Mouse (Mus musculus): ENCODE data around the gene Coq10a.
A peak's percentile ranks its signal among the peaks of the same experiment; 100 is the strongest.

Gene Coq10a

DNA sequence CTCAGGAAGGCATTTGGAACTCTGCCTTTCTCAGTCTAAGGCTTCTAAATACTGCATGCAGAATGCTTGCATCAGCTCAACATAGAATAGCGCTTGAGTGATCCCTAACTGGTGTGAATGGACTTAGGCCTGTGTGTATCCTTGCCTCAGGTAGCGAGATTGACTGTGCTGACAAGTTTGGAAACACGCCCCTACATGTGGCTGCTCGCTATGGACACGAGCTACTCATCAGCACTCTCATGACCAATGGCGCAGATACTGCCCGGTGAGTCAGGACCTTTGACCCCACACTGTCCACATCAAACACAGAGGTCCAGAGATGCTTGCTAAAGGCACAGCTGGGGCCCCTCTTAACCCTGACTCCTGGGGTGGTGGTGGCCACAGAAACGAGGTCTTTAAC, 13.7 kb upstream of the Coq10a start:
- no peak for DNase-seq

GRCm38 (mm10) chr10:128380565-128380964, 11.8 kb upstream of the Coq10a start:
- no peak for DNase-seq

DNA sequence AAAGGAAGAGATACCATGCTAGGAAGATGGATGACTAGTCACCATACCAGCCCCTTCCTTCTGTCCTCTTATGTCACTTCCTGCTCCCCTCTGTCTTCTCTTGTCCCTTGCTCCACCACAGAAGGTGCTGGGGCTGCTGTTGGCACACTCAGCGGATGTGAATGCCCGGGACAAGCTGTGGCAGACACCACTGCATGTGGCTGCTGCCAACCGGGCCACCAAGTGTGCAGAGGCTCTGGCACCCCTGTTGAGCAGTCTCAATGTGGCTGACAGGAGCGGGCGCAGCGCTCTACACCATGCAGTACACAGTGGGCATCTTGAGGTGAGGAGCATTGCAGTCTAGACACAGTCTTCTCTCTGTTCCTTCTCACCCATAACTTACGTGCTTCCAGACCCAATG, 10.5 kb upstream of the Coq10a start:
- DNase-seq: no peak

DNA sequence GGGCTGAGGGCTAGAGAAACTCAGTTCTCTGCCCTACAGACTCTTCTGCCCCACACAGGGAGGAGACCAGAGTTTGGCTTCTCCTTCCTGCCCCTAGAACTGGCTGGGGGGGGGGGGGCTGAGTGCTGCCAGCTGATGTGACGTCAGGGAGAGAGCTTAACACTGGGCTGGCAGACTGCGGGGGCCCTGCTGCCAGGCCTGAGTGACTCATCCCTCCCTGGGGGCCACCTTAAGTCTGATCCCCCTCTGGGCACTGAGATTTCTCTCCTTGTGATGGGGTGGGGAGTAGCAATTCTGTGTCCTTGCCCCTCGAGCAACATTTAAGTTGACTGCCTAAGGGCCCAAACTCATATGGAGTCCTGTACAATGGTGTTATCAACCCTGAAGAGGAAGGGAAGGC, 9.7 kb upstream of the Coq10a start:
- DNase-seq: no peak

GRCm38 (mm10) chr10:128377940-128378448, 9.2 kb upstream of the Coq10a start:
- no peak for DNase-seq

- DNase-seq: no peak
Observed at GRCm38 (mm10) chr10:128377222-128377939, 8.6 kb upstream of the Coq10a start.

GRCm38 (mm10) chr10:128376455-128377211, 7.8 kb upstream of the Coq10a start, which contains the start of gene Ankrd52:
TSS of gene Ankrd52 (plus strand) at chr10:128377115.
- DNase-seq: peak; percentile 82 to 90

- no peak for DNase-seq
Observed at GRCm38 (mm10) chr10:128376099-128376454, 7.3 kb upstream of the Coq10a start.

DNA sequence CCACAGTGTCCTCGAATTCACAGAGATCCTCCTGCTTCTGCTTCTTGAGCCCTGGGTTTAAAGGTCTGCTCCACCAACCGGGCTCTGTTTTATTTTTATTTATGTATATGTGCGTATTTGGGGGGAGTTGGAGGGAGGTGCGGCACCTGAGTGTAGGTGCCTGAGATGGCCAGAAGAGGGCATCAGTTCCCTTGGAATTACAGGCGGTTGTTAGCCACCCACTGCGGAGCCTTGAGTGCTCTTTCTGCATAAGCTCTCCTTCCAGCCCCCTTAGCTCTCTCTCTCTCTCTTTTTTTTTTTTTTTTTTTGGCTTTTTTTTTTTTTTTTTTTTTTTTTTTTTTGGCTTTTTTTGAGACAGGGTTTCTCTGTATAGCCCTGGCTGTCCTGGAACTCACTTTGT, 5.6 kb upstream of the Coq10a start:
- no peak for DNase-seq

DNA sequence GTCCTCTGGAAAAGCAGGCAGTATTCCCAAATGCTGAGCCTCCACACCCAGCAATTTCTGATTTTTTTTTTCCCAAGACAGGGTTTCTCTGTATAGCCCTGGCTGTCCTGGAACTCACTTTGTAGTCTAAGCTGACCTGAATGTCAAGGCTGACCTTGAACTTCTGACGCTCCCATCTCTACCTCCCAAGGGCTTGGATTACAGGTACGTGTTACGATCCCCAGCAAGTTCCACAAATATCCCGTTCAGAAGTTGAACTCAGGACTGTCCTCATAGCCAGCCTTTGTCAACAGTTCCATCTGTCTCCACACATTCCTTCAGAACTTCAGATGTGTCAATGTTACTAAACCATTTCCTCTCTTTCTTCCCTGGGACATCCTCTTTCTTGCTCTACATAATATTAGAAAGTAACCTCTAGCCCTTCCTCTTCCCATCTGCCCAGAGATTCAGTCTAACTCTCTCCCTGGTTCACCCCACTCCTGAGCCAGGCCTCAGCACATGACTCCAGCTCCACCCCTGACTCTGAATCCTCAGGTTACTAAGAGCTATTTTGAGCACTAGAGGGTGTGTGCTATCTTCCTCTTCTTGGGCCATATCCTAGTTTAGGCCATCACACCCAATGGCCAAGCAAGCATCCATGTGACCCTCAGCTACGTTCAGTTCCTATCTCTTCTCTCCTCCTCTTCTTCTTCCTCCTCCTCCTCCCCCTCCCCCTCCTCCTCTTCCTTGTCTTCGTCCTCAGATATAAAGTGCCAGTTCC, 4.4 kb upstream of the Coq10a start:
- DNase-seq: no peak

DNA sequence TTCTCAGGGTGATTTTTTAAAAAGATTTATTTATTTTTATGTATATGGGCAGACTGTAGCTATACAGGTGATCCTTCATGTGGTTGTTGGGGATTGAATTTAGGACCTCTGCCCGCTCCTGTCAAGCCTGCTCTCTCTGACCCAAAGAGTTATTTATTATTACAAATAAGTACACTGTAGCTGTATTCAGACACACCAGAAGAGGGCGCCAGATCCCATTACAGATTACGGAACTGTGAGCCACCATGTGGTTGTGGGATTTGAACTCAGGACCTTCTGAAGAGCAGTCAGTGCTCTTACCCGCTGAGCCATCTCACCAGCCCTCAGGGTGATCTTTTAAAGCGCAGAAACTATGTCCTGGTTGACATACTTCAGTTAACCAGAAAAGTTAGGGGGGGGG, 3.3 kb upstream of the Coq10a start:
- no peak for DNase-seq

- DNase-seq: no peak
Observed at GRCm38 (mm10) chr10:128370601-128371000, 1.8 kb upstream of the Coq10a start.

DNA sequence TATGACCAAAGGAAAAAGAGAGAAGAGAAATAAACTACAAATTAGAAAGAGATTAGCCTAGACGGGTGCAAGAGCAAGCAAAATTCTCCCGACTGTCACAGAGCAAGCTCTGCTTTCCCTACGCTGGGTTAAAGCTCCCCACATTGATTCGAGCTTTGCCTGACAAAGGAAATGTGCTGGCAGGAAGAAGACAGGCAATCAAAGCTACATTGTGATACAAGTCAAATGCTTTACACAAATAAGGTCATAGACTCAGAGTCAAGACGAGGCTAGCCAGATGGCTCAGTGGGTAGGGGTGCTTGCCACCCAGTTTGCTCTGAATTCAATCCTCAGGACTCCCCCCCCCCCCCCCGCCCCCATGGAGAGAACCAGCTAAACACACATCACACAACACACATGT, 1.2 kb upstream of the Coq10a start:
- DNase-seq: no peak

DNA sequence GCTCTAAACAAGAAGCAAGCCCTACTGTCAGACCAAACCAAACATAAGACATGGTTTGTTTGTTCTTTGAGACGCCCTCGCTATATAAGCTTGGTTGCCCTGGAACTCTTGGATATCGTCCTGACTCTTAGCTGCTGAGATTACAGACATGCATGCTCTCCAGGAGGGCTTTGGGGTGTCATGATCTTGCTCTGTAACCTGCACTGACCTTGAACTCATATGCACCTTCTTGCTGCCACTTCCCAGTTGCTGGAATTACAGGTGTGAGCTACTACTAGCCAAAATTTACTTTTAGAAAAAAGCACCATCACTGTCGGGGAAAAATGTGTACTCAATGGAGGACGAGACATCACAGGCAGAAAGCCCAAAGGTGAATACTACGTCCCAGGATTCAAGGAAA, 802 bp upstream of the Coq10a start:
- DNase-seq: no peak

GRCm38 (mm10) chr10:128369218-128369543, 384 bp upstream of the Coq10a start:
- no peak for DNase-seq

GRCm38 (mm10) chr10:128367899-128368401, 847 bp downstream of the Coq10a start:
- DNase-seq: no peak

- DNase-seq: peak in 1 of 2 experiments; percentile 32
Observed at GRCm38 (mm10) chr10:128362568-128362967, 6.2 kb downstream of the Coq10a start.

GRCm38 (mm10) chr10:128361836-128362235, 7.0 kb downstream of the Coq10a start:
- no peak for DNase-seq

DNA sequence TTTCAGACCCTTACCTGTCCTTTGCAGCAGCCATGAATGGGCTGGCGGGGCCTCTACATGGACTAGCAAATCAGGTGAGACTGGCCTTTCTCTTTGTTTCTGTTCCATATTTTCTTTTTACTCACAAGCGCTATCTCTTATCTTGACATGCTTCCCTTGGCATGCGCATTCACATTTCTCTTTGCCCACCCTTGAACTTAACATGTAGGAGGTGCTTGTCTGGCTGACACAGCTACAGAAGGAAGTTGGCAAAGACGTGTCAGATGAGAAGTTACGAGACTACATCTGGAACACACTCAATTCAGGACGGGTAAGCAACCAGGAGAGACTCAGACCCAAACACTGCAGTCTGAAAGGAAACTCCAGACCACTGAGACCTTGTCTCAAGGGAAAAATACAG, 9.6 kb downstream of the Coq10a start:
- DNase-seq: no peak

DNA sequence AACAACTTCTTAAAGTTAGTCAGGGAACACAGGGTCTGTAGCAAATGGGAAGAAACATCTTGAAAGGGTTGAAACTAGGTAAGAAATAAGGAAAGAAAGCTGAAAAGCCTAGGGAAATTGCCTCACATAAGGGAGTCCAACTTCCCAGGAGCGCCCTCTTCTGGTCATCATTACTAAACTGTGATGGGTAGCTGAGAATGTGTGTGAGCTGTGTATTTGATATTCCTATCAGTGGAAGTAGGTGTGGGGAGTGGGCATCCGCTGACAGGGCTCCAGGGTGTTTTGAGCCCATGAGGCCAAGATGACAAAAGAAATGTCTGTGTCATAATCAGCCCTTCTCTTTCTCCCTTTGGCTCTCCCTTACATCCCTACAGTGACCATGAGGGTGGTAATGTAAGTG, 10.0 kb downstream of the Coq10a start:
- DNase-seq: peak; percentile 52 to 63

- DNase-seq: no peak
Observed at GRCm38 (mm10) chr10:128347541-128347940, 21.3 kb downstream of the Coq10a start.

- DNase-seq: no peak
Observed at GRCm38 (mm10) chr10:128344568-128345275, 24.1 kb downstream of the Coq10a start.

DNA sequence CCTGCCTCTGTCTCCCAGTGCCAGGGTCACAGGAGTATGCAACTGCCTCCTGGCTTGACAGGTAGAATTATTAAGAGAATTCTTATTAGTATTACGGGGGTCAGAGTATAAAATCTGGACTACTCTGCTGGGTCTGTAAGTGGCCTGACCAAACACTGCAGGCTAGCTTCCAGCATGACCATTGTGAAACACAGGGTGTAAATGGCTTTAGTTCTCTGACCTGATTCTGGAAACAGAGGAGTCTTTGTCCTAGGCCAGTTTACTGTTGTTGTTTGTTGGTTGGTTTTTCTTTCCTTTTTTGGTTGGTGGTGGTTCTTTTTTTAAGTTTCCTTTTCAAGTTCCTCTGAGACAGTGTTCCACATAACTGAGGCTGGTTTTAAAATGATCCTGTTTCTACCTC, 25.4 kb downstream of the Coq10a start:
- DNase-seq: no peak
